Mouse (Mus musculus) cerebellum, postnatal 36 days (tissue): Measurements from ENCODE around the gene Prps1l1.

ENCODE experiments used
- DNase-seq, 2 experiments: peaks; one replicate each; pipeline ENCODE4 v3.0.0; 2021 to 2022; ENCODE audit warnings: mixed read lengths in 2 of 2

The Prps1l1 gene

GRCm38 (mm10) chr12:34984461-34984860 lies at the start of gene Prps1l1:
Gene Prps1l1 (plus strand): TSS chr12:34984761.
- no peak for DNase-seq

- no peak for DNase-seq
Observed at GRCm38 (mm10) chr12:34937918-34938317, 46.6 kb upstream of the Prps1l1 start.

- DNase-seq: no peak
Observed at GRCm38 (mm10) chr12:34949066-34949706, 35.4 kb upstream of the Prps1l1 start.

- no peak for DNase-seq
Observed at GRCm38 (mm10) chr12:34975991-34976390, 8.6 kb upstream of the Prps1l1 start.

- DNase-seq: no peak
Observed at GRCm38 (mm10) chr12:34985865-34986264, 1.3 kb downstream of the Prps1l1 start.

- no peak for DNase-seq
Observed at GRCm38 (mm10) chr12:34989537-34990200, 5.1 kb downstream of the Prps1l1 start.

- no peak for DNase-seq
Observed at GRCm38 (mm10) chr12:34990387-34990786, 5.8 kb downstream of the Prps1l1 start.

- no peak for DNase-seq
Observed at GRCm38 (mm10) chr12:34991900-34992299, 7.3 kb downstream of the Prps1l1 start.

GRCm38 (mm10) chr12:34997597-34998182 lies 13.1 kb downstream of the Prps1l1 start:
- no peak for DNase-seq

- no peak for DNase-seq
Observed at GRCm38 (mm10) chr12:34998778-34999467, 14.4 kb downstream of the Prps1l1 start.

GRCm38 (mm10) chr12:35000323-35000722 lies 15.8 kb downstream of the Prps1l1 start:
- DNase-seq: no peak

- no peak for DNase-seq
Observed at GRCm38 (mm10) chr12:35005748-35006147, 21.2 kb downstream of the Prps1l1 start.

GRCm38 (mm10) chr12:35007851-35008250 lies 23.3 kb downstream of the Prps1l1 start:
- DNase-seq: no peak

GRCm38 (mm10) chr12:35008340-35009137 lies 24.0 kb downstream of the Prps1l1 start:
- DNase-seq: no peak

GRCm38 (mm10) chr12:35011462-35011861 lies 26.9 kb downstream of the Prps1l1 start:
- no peak for DNase-seq

- no peak for DNase-seq
Observed at GRCm38 (mm10) chr12:35013950-35014349, 29.4 kb downstream of the Prps1l1 start.

GRCm38 (mm10) chr12:35016056-35016455 lies 31.5 kb downstream of the Prps1l1 start:
- DNase-seq: no peak

- DNase-seq: no peak
Observed at GRCm38 (mm10) chr12:35016481-35017250, 32.1 kb downstream of the Prps1l1 start.

- no peak for DNase-seq
Observed at GRCm38 (mm10) chr12:35018679-35019237, 34.2 kb downstream of the Prps1l1 start.

- no peak for DNase-seq
Observed at GRCm38 (mm10) chr12:35021285-35021684, 36.7 kb downstream of the Prps1l1 start.

GRCm38 (mm10) chr12:35022066-35022465 lies 37.5 kb downstream of the Prps1l1 start:
- no peak for DNase-seq
